Mouse (Mus musculus) testis, adult 2 months (tissue): Measurements from ENCODE around the gene Sult4a1.

Source experiments
- CTCF ChIP-seq: fragments of 200-500 bp; IDR thresholded peaks from 2 replicates; pipeline ENCODE4 v1.5.1; 2012; ENCODE audit warnings: low read depth, mild to moderate bottlenecking, inconsistent platforms, low read length, moderate library complexity; ENCODE audit not compliant: control insufficient read depth, insufficient read depth, insufficient replicate concordance
- POLR2A ChIP-seq: fragments of 200-500 bp; IDR thresholded peaks from 2 replicates; pipeline ENCODE4 v1.6.1; 2012; ENCODE audit warnings: low read depth, mild to moderate bottlenecking, inconsistent platforms, low read length, moderate library complexity; ENCODE audit not compliant: control insufficient read depth

DNA sequence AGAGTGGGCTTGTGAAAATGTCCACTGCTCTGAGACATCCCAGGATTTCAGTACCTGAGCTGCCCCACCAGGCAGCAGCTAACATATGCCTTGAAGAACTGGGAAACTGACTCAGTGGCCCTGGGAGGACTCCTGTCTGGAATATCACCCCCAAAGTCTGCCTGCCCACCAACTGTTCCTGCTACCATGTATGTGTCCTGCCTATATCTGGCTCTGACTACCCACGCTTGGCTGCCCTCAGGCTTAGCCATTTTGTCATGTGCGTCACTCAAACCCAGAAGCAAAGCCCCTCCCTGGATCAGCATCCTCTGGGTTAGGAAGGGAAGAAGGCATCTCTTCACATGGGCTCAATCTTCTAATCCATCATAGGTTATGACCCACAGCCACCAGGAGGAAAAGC lies 26.0 kb downstream of the Sult4a1 start:
- TF ChIP-seq POLR2A = no peak
- no peak for TF ChIP-seq CTCF
